ENCODE assay signal across 16 mouse cellular contexts in the genomic region with DNA sequence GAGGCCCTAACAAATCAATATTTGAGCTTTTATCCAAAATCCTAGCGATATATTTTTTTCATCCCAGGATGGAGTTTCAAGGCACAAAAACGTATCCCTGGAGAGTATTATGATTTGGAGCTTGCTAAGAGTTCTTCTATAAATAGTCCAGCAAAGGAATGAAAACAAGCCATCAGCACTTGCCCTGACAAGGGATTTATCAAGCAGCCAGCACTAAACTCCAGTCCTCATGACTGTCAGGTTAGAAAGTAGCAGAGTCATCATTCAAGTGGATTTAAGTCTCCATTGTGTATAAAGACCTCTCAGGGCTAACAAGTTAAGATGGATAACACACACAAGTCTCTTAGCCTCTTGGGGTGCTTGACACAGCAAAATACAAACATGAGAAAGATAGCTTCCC.
"Had no signal": no experiment of that assay in that cellular context is flagged by ENCODE, and none has a peak within 500 bp of the region (broad histone marks: within the 10 kb centered on the region; RNA-seq: fewer than 3 reads in every experiment).

No protein-coding gene starts in this region.

- H3K9ac ChIP-seq: limb, embryonic 12.5 days; liver, embryonic 13.5 days; liver, postnatal 0 days; lung, embryonic 15.5 days; midbrain, embryonic 12.5 days; neural tube, embryonic 13.5 days; stomach, embryonic 15.5 days had no signal

- H3K4me2 ChIP-seq: limb, embryonic 12.5 days; liver, embryonic 13.5 days; lung, embryonic 15.5 days; midbrain, embryonic 12.5 days; neural tube, embryonic 13.5 days; stomach, embryonic 15.5 days had no signal

- H3K36me3 ChIP-seq: limb, embryonic 12.5 days; liver, embryonic 13.5 days; lung, embryonic 15.5 days; midbrain, embryonic 12.5 days; neural tube, embryonic 13.5 days; stomach, embryonic 15.5 days had no signal

- H3K9me3 ChIP-seq: liver, embryonic 13.5 days; lung, embryonic 15.5 days; stomach, embryonic 15.5 days had no signal

- ATAC-seq: liver, postnatal 0 days; midbrain, embryonic 16.5 days had no signal

- H3K27ac ChIP-seq: layer of hippocampus, adult 2 months; limb, embryonic 12.5 days; liver, embryonic 13.5 days; lung, embryonic 15.5 days; macrophage; midbrain, embryonic 12.5 days; neural tube, embryonic 13.5 days; stomach, embryonic 15.5 days had no signal

- H3K4me1 ChIP-seq: limb, embryonic 12.5 days; liver, embryonic 13.5 days; lung, embryonic 15.5 days; megakaryocyte, embryonic 14.5 days; midbrain, embryonic 12.5 days; neural tube, embryonic 13.5 days; stomach, embryonic 15.5 days had no signal

- DNase-seq: kidney, postnatal 4 days; liver; liver, embryonic 13.5 days; liver, postnatal 0 days; lung, postnatal 14 days; right cerebral cortex, postnatal 14 days; thymus, postnatal 4 days had no signal

- H3K27me3 ChIP-seq: limb, embryonic 12.5 days; liver, embryonic 13.5 days; lung, embryonic 15.5 days; megakaryocyte, embryonic 14.5 days; midbrain, embryonic 12.5 days; neural tube, embryonic 13.5 days; stomach, embryonic 15.5 days had no signal

- H3K4me3 ChIP-seq: layer of hippocampus, adult 2 months; limb, embryonic 12.5 days; liver, embryonic 13.5 days; lung, embryonic 15.5 days; megakaryocyte, embryonic 14.5 days; midbrain, embryonic 12.5 days; neural tube, embryonic 13.5 days; stomach, embryonic 15.5 days had no signal
